Mouse (Mus musculus) neural tube, embryonic 10.5 days (tissue): ENCODE measurements around the gene Ttc21b.
"Not testable (repeated sequence)": the region's sequence is repeated elsewhere in the genome, so short reads cannot be mapped to it uniquely, and the experiment has no call there.

Experiments used
- DNase-seq: peaks from one replicate; pipeline ENCODE4 v3.0.0-alpha.2; 2017; ENCODE audit warnings: low spot score; ENCODE audit errors: extremely low spot score

Ttc21b gene

GRCm38 (mm10) chr2:66256220-66257131 is at the start of gene Ttc21b:
TSS of gene Ttc21b (minus strand) at chr2:66256617.
- DNase-seq, result peak; percentile 97

- DNase-seq, result no peak
Measured at GRCm38 (mm10) chr2:66272551-66272950, 16.1 kb upstream of the Ttc21b start.

- no peak for DNase-seq
Measured at GRCm38 (mm10) chr2:66244013-66244412, 12.4 kb downstream of the Ttc21b start.

DNA sequence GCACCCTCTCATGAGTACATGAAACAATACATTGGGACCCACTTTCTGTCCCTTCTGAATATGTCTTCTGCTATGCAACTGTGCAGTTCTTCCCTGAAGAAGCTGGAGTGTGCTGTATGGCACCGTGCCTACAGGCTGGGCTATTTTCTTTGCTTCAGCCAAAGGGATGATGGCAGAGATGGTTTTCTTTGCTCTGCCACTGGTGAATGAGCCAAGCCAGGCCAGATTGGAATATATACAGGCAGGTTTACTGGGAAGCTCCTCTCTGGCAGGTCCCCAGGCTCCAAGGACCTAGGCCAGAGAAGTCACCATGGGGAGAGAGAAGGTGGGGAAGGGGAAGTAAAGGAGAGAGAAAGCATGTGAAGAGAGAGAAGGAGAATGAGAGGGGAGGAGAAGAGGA is 16.1 kb downstream of the Ttc21b start:
- no peak for DNase-seq

DNA sequence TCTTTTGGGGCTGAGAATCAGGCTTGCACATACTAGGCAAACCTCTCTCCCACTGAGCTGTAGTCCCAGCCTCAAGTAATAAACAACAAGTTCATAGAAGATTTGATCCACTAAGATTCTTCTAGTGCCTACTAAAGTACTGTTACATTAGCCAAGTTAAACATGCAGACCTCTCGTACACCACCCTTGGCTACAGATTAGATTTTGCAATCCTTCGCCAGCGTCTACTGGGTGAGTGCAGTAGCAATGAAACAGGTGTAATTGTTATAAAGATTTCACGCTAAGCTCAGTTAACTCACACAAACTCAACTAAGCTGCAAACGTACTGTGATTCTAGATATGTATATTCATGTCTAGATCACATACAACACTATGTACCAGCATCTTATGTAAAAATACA is 17.5 kb downstream of the Ttc21b start:
- no peak for DNase-seq

GRCm38 (mm10) chr2:66220954-66221353 is 35.5 kb downstream of the Ttc21b start:
- DNase-seq, result no peak

DNA sequence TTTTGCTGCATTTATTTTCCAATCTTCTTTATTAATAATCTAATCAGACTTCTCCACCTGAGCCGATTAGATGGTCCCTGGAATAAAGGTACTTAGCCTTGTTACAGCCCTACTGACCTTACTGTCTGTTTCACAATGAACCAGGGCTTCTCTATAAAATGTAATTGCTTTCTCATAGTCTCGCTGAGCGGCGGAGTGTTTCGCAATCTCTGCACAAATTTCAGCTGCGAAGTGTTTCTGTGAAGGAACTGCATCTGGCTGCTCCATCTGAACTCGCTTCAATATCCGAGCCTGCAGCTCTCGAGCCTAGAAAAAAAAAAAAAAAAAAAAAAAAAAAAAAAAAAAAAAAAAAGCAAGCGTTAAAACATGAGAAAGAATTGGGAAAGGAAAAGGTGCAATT is 46.5 kb downstream of the Ttc21b start:
- DNase-seq, result no peak

DNA sequence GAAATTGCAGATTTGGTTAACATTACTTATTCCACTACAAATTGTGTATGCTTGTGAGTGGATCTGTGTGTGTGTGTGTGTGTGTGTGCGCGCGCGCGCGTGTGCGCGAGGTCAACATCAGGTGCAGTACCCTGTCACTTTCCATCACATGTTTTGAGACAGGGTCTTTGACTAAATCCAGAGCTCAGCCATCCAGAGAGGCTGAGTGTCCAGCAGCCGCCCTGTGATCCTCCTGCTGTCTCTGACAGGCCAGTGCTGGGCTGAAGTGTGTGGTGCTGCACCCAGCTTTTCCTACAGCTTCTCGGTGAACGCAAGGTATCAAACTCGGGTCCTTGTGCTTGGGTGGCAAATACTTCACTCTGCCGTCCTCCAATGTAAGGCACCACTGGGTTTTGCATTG is 47.1 kb downstream of the Ttc21b start:
- no peak for DNase-seq

- DNase-seq, result no peak
Measured at GRCm38 (mm10) chr2:66206796-66207195, 49.6 kb downstream of the Ttc21b start.

- no peak for DNase-seq
Measured at GRCm38 (mm10) chr2:66204218-66204617, 52.2 kb downstream of the Ttc21b start.

GRCm38 (mm10) chr2:66200195-66200594 is 56.2 kb downstream of the Ttc21b start:
- no peak for DNase-seq

DNA sequence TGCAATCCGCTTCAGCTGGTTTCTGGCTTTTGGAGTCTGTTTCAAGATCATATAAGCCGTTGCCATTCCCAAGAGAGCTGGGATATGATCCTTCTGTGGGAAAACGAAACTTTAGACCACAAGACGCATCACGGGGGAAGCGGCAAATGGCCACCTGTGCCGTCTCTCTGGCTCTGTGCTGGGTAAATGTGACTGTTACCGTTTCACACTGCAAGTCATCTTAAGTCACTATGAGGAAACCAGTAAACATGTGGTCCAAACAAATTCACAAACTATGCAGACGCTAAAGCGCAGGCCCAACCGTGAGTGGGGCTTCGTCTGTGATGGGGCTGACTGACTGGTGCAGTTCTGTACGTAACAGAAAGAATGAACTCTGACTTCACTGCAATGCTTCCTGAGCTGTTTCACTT is 64.7 kb downstream of the Ttc21b start:
- DNase-seq, result no peak

DNA sequence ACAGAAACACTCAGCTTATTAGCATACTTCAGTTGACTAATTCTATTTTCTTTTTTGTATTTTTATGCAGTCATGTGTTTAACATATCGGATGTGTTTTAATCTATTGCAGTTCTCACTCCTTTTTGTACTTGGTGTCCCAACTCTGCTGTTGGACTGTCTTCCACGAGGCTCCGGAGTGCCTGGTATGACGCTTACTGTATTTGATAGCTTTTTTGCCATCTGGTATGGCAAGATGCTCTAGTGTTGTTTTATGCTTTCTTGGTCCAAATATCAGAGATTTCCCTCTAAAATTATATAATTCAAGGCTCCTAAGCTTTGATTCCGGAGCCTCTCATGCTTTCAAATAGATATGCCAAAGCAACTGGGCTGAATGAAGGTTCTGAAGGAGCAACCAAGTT is 66.3 kb downstream of the Ttc21b start:
- DNase-seq, result no peak

DNA sequence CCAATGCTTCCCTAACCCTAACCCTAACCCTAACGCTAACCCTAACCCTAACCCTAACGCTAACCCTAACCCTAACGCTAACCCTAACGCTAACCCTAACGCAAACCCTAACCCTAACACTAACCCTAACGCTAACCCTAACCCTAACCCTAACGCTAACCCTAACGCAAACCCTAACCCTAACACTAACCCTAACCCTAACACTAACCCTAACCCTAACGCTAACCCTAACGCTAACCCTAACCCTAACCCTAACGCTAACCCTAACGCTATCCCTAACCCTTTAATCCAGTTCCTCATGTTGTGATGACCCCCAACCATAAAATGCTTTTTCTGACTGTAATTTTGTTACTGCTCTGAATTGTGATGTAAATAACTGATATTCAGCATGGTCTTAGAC is 67.2 kb downstream of the Ttc21b start:
- not testable (repeated sequence) for DNase-seq

- no peak for DNase-seq
Measured at GRCm38 (mm10) chr2:66187520-66187919, 68.9 kb downstream of the Ttc21b start.

DNA sequence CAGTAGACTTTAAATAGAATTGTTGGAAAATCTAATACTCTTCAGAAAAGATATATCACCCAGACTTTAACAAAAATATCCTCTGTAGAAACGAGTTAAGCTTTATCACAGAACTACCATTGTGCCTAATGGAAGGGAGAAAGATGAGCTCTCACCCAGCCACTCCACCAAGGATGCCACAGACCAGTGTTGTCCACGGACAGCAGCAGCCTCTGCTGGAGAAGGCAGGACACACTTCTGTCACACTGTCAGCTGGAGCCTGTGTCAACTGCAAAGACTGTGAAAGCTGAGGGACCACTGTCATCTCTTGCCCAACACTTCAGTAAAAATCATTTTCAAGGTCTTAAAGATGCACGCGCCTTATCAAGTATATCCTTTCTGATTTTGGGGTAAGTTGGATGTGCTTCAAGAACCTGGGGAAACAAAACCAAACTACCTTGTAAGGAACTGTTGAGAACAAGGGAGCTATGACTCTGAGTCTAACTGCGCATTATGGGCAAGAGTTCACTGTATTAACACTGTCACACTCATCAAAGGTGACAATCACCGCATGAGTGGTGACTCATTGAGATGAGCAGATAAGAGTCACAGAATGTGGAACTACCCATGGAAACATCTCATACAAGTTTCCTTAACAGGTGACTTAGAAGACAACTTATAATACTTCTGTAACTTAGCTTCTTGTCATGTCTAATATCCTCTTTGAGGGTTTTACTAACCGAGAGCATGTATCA is 71.8 kb downstream of the Ttc21b start:
- no peak for DNase-seq

GRCm38 (mm10) chr2:66180293-66180692 is 76.1 kb downstream of the Ttc21b start:
- peak; percentile 49 for DNase-seq

- DNase-seq, result no peak
Measured at GRCm38 (mm10) chr2:66179782-66180181, 76.6 kb downstream of the Ttc21b start.

DNA sequence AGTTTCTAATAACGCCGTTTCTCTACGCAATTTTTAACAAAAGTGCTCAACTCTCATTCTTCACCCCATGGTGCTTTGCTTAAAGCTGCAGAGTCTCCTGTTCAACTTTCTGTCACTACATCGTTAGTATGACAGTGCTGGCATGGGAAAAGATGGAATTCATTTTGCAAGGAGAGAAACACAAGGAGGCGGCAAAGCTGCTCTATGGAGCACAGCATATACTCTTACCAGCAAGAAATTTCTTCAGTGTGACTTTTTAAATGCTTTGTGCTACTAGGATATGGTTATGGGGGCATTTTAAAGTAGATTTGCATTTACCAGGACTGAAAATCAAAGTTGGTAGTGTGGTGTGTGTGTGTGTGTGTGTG is 77.6 kb downstream of the Ttc21b start:
- DNase-seq, result no peak

DNA sequence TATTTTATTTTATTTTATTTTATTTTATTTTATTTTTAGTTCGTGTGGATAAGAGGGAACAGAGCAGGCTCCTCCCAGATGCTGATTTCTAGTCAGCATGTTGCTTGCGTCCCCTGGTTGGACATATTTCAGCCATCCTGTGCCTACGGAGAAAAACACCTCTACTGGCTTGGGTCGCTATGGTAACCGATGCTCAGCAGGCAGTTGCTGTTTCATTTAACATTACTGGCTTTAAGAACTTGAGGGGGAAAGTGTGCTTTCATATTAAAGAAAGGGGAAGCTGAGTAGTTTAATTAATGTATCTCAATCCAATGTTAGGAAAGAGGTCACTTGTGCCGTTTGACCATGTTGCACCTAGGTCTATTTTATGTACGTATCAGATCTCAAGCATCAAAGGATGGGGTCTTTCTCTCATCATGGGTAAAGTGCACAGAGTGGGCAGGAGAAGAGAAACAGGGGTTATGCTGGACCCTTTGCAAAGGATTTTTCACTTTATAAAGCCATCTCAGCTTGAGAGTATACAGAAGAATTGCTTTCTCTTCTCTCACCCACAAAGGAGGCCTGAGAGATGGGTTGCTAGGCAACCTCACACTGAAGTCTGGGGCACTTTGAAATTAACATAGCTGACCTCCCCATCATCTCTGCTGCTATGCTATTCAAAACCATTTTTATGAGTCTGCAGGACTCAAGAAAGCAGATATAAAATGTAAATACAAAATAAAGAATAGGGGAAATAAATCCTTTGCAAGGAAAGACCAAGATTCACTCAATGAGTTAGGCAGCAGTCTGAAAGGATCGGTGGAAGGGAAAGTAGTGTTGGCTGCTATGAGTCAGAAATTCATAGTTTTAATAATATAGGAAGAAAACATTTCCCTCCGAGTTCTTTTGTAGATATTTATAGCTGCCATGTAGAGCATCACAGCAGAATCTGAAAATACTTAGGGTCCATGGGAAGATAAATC is 78.2 kb downstream of the Ttc21b start:
- no peak for DNase-seq

GRCm38 (mm10) chr2:66177017-66177416 is 79.4 kb downstream of the Ttc21b start:
- DNase-seq, result no peak
